Mouse (Mus musculus) heart, adult 2 months (tissue): ENCODE data around the gene Phlpp1. TPM values are rescaled to one million over a fixed set of nuclear protein-coding genes. Genes with fewer than 3 reads are reported as not detected.

Source experiments
- DNase-seq, 2 experiments: peaks; one replicate each; pipeline ENCODE4 v3.0.0; 2021
- H3K27ac ChIP-seq: fragments of 200-600 bp; 2 replicates; pipeline ENCODE4 v1.8.1; 2022
- H3K27me3 ChIP-seq: fragments of 200-500 bp; 2 replicates; pipeline ENCODE4 v1.6.1; 2012; ENCODE audit warnings: mild to moderate bottlenecking, low read length, inconsistent platforms, mixed read lengths; ENCODE audit not compliant: control insufficient read depth, insufficient read depth
- H3K36me3 ChIP-seq: fragments of 200-500 bp; 2 replicates; pipeline ENCODE4 v1.6.1; 2012; ENCODE audit warnings: low read length, inconsistent platforms; ENCODE audit not compliant: control insufficient read depth, insufficient read depth
- H3K4me1 ChIP-seq: fragments of 200-500 bp; 2 replicates; pipeline ENCODE4 v1.6.1; 2011; ENCODE audit warnings: low read length; ENCODE audit not compliant: control insufficient read depth, insufficient read depth
- H3K4me3 ChIP-seq: fragments of 200-600 bp; 2 replicates; pipeline ENCODE4 v1.8.1; 2022
- H3K79me2 ChIP-seq: fragments of 200-500 bp; replicated peaks from 2 replicates; pipeline ENCODE4 v1.6.1; 2012; ENCODE audit warnings: mild to moderate bottlenecking, inconsistent platforms, low read length, moderate library complexity, mixed read lengths; ENCODE audit not compliant: control insufficient read depth, insufficient read depth
- H3K9ac ChIP-seq: fragments of 200-500 bp; 2 replicates; pipeline ENCODE4 v1.6.1; 2012; ENCODE audit warnings: low read depth, mild to moderate bottlenecking, control low read depth, inconsistent platforms, low read length, mixed read lengths
- CTCF ChIP-seq: fragments of 200-600 bp; IDR thresholded peaks from 2 replicates; pipeline ENCODE4 v1.8.1; 2022; ENCODE audit warnings: antibody characterized with exemption, mild to moderate bottlenecking, moderate library complexity
- EP300 ChIP-seq: fragments of 200-500 bp; IDR thresholded peaks from 2 replicates; pipeline ENCODE4 v1.6.1; 2011; ENCODE audit warnings: low read depth, low read length, control low read depth; ENCODE audit not compliant: insufficient read depth
- POLR2A ChIP-seq: fragments of 200-500 bp; IDR thresholded peaks from 2 replicates; pipeline ENCODE4 v1.6.1; 2011; ENCODE audit warnings: mild to moderate bottlenecking, low read depth, low read length, control low read depth; ENCODE audit not compliant: insufficient read depth
- WGBS: fragments of 180-500 bp; shearing (Covaris S2); methylation state at CpG from one replicate; pipeline ENCODE4 v1.1.7; 2018; 5-methylcytosine and 5-hydroxymethylcytosine counted together
- intact Hi-C: fragments of 180-260 bp; cut with DNase I; formaldehyde crosslinking; loops from one replicate; pipeline ENCODE4 v1.15.1; 2025
- polyA plus RNA-seq: library from polyadenylated mRNA; depleted of rRNA; stranded (reverse); fragments of >200 nt; gene quantifications from 2 replicates; pipeline ENCODE4 v1.2.3, GENCODE M21; 2012
- total RNA-seq, 2 experiments: library from RNA; stranded (reverse); gene quantifications; 2 replicates each; pipeline ENCODE4 v1.2.3; 2021

Gene Phlpp1
- total and polyA plus RNA-seq, 3 experiments, result 9.6 to 17.2 (median 16.3) TPM

DNA sequence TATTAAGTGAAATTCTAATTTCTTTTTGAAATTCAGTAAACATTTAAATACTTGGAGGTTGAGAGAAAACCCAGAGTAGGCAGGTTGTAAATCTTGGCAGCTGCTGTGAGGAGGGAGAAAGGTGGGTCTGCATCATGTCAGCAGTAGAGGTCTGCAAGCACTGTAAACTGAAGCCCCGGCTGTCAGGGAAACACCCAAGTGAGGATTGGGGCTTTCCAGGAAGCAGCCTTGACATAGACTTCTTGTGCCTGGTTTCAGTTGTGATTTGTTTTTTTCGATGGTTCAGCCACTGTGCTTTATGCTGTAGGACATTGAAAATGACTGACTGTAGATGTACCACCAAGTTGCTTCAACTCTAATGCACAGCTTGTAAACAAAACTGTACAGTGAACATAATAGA, 180.0 kb downstream of the Phlpp1 start:
- intact Hi-C loops, result no loop called here
- 46% methylated on average over 2 of the region's 2 CpGs for WGBS
- Histone ChIP-seq H3K4me1 (no peaks in the 10 kb centered on the region), H3K9ac (no peak overlapping the region), H3K79me2 (no peaks in the 10 kb centered on the region), H3K36me3 (peaks cover 7% of the 10 kb centered on the region), H3K4me3 (no peak overlapping the region), H3K27me3 (no peaks in the 10 kb centered on the region), H3K27ac (no peak overlapping the region)
- DNase-seq, result no peak
- TF ChIP-seq EP300, result no peak
- no peak for TF ChIP-seq CTCF
- no peak for TF ChIP-seq POLR2A

DNA sequence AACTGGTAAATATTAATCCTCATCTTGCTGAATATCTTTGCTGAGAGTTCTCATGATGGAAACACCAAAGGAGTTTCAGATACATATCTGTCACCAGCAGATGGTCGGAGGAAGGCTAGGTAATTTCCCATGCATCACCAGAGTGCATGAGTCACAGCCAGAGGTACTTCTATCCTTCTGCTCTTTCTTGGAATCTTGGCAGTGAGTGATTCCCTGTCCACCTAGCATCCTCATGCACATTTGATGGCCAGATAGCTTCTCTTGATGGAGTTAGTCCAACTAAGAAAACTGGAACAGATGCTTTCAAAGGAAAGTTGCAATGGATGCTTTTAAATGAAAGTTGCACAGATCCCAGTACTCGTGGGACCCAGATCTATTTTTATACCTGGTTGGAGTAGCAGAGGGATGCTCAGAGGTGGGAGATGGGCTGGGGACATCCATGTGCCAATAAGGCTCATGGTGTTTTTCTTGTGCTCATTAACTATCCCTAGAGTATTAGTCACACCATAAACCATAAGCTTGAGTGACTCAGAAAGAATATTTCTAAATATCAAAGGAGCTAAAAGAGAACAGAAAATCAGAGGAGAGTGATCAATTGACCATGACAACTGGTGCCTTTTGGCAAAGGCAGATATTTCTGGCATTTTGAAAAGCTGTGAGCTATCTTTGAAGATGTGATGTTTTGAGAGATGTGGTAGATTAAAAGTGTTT, 181.4 kb downstream of the Phlpp1 start:
- Histone ChIP-seq H3K27me3 (no peaks in the 10 kb centered on the region), H3K27ac (no peak overlapping the region), H3K36me3 (peaks cover 7% of the 10 kb centered on the region), H3K9ac (no peak overlapping the region), H3K79me2 (no peaks in the 10 kb centered on the region), H3K4me1 (no peaks in the 10 kb centered on the region), H3K4me3 (no peak overlapping the region)
- 64% methylated on average over 2 of the region's 2 CpGs for WGBS
- no peak for DNase-seq
- TF ChIP-seq POLR2A, result no peak
- TF ChIP-seq EP300, result no peak
- no peak for TF ChIP-seq CTCF
- intact Hi-C loops, result no loop called here

DNA sequence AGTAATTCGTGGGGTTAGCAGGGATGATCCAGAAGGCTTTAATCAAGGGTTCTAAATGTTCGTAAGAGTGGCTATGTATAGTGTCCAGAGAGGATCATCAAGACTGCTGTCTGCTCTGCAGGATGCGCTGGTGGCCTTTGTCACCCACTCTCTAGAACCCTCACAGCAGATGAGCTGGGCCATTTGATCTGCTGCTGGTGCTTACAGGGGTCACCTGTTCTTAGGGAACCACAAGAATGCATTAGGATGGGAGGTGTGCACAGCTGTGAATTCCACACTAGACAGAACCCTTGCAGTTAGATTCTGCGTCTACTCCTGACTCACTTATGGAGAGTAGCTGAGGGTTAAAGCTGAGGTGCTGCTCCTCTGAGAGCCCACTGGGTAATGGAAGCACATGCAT, 182.4 kb downstream of the Phlpp1 start:
- TF ChIP-seq CTCF, result no peak
- TF ChIP-seq EP300, result no peak
- no peak for TF ChIP-seq POLR2A
- no peak for DNase-seq
- Histone ChIP-seq H3K27me3 (no peaks in the 10 kb centered on the region), H3K4me1 (no peaks in the 10 kb centered on the region), H3K9ac (no peak overlapping the region), H3K36me3 (peaks cover 11% of the 10 kb centered on the region), H3K79me2 (no peaks in the 10 kb centered on the region), H3K27ac (no peak overlapping the region), H3K4me3 (no peak overlapping the region)
- intact Hi-C loops, result no loop called here
- WGBS, result 94% methylated on average over 4 of the region's 4 CpGs

DNA sequence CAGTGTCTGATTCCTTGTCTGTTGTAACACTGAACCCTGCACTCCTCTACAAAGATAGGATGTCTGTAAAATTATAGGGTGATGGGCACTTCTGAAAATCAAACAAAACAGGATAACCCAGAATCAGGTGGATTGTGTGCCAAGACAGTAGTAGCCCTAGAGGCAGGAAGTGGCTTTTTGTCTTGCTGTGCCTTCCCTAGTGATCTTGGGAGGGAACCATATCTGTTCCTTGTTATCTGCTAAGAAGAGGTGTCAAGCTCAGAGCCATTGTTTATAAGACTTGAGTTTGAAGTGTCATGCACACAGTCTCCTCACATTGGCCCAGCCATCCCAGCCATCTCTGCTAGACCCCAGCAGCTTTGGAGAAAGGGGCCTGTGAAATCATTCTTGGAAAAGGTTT, 187.9 kb downstream of the Phlpp1 start:
- Histone ChIP-seq H3K4me1 (peaks cover 3% of the 10 kb centered on the region), H3K79me2 (no peaks in the 10 kb centered on the region), H3K9ac (no peak overlapping the region), H3K4me3 (no peak overlapping the region), H3K27me3 (no peaks in the 10 kb centered on the region), H3K36me3 (peaks cover 5% of the 10 kb centered on the region), H3K27ac (no peak overlapping the region)
- intact Hi-C loops, result no loop called here
- TF ChIP-seq POLR2A (no peak), CTCF (no peak), EP300 (no peak)
- DNase-seq, result no peak

DNA sequence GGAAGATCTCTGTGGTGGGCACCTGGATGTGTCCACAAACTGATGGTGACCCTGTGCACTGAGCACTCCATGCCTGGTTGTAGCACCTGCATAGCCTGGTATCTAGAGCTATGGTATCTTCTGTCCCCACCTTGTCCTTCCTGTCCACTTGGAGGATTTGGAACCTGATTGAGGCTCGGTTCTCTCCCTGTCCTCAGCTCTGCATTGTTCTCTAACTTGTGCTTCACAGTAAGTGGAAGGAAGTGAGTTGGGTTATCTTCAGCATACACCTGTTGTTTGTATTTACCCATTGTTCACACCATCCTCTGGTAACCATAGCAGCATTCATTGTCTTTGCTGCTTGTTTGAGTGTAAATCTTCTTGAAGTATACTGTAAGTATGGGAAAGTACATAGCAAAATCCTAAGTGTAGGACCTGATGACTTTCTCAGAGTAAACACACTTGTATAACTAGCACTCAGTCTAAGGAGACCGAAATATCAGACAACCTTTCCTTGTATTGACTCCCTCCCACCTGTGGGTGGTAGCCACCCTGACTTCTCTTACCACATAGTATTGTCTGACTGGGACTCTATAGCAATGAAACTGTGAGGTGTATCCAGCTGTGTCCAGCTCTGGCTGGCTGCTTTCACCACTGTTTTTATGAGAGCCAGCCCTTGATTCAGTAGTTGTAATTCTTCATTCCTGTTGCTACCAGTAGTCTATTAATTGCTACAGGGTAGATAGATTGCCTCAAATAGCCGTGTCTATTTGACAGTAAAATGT, 191.5 kb downstream of the Phlpp1 start:
- 57% methylated on average over 3 of the region's 3 CpGs for WGBS
- Histone ChIP-seq H3K27ac (peak overlapping the region; percentile 29), H3K36me3 (peaks cover 5% of the 10 kb centered on the region), H3K4me3 (no peak overlapping the region), H3K79me2 (no peaks in the 10 kb centered on the region), H3K27me3 (no peaks in the 10 kb centered on the region), H3K4me1 (peaks cover 3% of the 10 kb centered on the region), H3K9ac (no peak overlapping the region)
- DNase-seq, result no peak
- intact Hi-C loops, result no loop called here
- TF ChIP-seq EP300 (no peak), POLR2A (no peak), CTCF (no peak)

DNA sequence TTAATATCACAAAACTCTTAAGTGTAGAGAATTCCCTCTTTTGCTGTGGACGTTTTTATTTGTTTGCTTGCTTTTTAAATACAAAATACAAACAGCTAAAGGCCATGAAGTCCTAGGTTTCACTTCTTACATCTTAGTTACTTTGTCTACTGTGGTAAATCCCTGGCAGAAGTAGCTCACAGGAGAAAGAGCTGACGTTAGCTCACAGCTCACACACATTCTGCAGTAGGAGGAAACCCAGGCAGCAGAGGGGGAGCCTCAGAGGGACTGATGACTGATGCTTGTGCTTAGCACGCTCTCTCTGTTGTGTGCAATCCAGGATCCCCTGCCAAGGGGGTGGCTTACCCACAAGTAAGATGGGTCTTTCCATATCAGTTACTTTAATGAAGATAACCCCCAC, 197.8 kb downstream of the Phlpp1 start:
- no peaks in the 10 kb centered on the region for H3K27me3 ChIP-seq
- H3K79me2 ChIP-seq, result no peaks in the 10 kb centered on the region
- H3K4me1 ChIP-seq, result no peaks in the 10 kb centered on the region
- intact Hi-C loops, result no loop called here
- no peak overlapping the region for H3K27ac ChIP-seq
- DNase-seq, result no peak
- TF ChIP-seq POLR2A, result no peak
- no peak for TF ChIP-seq CTCF
- no peak for TF ChIP-seq EP300
- H3K4me3 ChIP-seq, result no peak overlapping the region
- H3K9ac ChIP-seq, result no peak overlapping the region
- 77% methylated on average over 3 of the region's 3 CpGs for WGBS
- no peaks in the 10 kb centered on the region; the same call in 1 of the 2 replicates for H3K36me3 ChIP-seq
